Mouse (Mus musculus): Measurements from ENCODE around the gene Galnt11. TPM values are rescaled to one million over a fixed set of nuclear protein-coding genes. Genes with fewer than 3 reads are reported as not detected.

The Galnt11 gene
- total RNA-seq, 4 experiments from 2014 or later: 9.4 to 12.8 (median 10.3) TPM

GRCm38 (mm10) chr5:25252825-25253544 lies 31.3 kb downstream of the Galnt11 start:
- DNase-seq (ENCODE audit: low spot score in 2 of 2): no peak

DNA sequence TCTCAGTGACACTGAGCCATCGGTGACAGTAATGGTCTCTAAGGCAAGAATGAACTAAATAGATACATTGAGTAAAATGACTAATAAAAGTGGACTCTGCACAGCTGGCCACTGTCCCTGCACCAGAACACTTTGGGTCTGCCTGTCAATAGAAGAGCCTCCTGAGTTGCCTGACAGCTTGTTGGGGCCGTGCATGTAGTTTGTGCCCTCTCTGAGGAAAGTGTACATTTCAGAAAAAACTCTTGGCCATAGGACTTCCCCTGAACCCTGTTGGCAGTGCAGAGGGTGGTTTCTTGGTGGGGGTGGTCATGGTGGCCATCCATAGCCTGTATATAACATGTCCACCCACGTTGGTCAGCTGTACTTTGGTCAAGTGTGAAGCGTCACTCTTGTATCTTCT lies 32.8 kb downstream of the Galnt11 start:
- DNase-seq (ENCODE audit: low spot score in 2 of 2): no peak

GRCm38 (mm10) chr5:25256686-25257085 lies 35.0 kb downstream of the Galnt11 start:
- DNase-seq (ENCODE audit: low spot score in 2 of 2): no peak

- no peak for DNase-seq (ENCODE audit: low spot score in 2 of 2)
Measured at GRCm38 (mm10) chr5:25261452-25261851, 39.7 kb downstream of the Galnt11 start.

DNA sequence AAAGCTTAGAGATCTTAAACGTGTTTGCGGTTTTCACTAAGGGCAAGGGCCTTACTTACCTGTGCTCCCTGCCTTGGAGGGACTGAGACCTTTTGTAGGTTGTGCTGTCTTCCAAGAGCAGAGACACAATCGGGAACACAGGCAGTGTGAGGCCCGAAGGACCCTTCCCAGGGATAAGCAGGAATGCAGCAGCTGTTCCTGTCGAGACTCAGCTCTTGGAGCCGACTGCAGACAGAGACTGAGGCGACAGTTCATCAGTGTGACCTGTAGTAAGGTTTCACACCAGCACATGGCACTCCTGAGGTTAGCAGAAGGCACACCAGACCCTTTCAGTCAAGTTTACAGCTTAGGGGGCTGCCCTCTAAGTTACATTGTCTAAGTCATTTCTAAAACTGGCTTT lies 40.6 kb downstream of the Galnt11 start:
- DNase-seq (ENCODE audit: low spot score in 2 of 2): no peak

GRCm38 (mm10) chr5:25268258-25268888 lies 46.7 kb downstream of the Galnt11 start:
- DNase-seq (ENCODE audit: low spot score in 2 of 2): no peak

GRCm38 (mm10) chr5:25275629-25276028 lies 53.9 kb downstream of the Galnt11 start:
- DNase-seq (ENCODE audit: low spot score in 2 of 2): no peak

- no peak for DNase-seq (ENCODE audit: low spot score in 2 of 2)
Measured at GRCm38 (mm10) chr5:25276365-25276764, 54.7 kb downstream of the Galnt11 start.

- no peak for DNase-seq (ENCODE audit: low spot score in 2 of 2)
Measured at GRCm38 (mm10) chr5:25283988-25284387, 62.3 kb downstream of the Galnt11 start.

DNA sequence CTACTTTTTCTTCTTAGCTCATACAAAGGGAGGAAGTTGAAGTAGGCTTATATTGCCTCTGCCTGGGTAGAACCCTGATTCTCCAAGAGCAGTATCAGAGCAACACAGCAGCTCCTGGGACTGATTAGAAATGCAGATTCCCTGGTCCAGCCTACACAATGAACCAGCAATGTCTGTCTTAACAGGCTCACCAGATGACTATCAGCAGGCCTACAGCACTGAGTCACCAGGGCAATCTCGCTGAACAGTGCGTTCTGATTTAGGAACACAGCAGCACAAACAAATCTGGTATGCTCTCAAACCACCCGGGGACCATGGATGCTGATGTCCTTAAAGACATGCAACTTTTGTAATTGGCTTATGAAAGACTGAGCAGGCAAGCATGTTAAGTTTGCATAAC lies 75.1 kb downstream of the Galnt11 start:
- no peak for DNase-seq (ENCODE audit: low spot score in 2 of 2)

GRCm38 (mm10) chr5:25310226-25310625 lies 88.5 kb downstream of the Galnt11 start:
- DNase-seq (ENCODE audit: low spot score in 2 of 2): no peak

GRCm38 (mm10) chr5:25313881-25314280 lies 92.2 kb downstream of the Galnt11 start:
- peak in 1 of 2 experiments; percentile 30 for DNase-seq (ENCODE audit: low spot score in 2 of 2)

Other genes starting within 250 kb of the Galnt11 start
- gene Prkag2, start 121.3 kb upstream of the Galnt11 start, total RNA-seq (2022): 10 to 100 TPM in 1 of 4 experiments, 1 to 10 TPM in 3; 8.2 to 10.7 (median 9.1) TPM
- gene Galntl5, start 40.4 kb upstream of the Galnt11 start, total RNA-seq (2022): not detected
- not detected for gene E130116L18Rik, start 1.2 kb downstream of the Galnt11 start, total RNA-seq (2022)

Data from gastrocnemius, adult 8-10 months (tissue).